Mouse (Mus musculus): ENCODE data around the gene Hdac8. TPM values are rescaled to one million over a fixed set of nuclear protein-coding genes. Genes with fewer than 3 reads are reported as not detected.

The Hdac8 gene
- polyA plus RNA-seq (2012; rRNA removed) = 4.8 and 5.5 TPM in 2 replicates

DNA sequence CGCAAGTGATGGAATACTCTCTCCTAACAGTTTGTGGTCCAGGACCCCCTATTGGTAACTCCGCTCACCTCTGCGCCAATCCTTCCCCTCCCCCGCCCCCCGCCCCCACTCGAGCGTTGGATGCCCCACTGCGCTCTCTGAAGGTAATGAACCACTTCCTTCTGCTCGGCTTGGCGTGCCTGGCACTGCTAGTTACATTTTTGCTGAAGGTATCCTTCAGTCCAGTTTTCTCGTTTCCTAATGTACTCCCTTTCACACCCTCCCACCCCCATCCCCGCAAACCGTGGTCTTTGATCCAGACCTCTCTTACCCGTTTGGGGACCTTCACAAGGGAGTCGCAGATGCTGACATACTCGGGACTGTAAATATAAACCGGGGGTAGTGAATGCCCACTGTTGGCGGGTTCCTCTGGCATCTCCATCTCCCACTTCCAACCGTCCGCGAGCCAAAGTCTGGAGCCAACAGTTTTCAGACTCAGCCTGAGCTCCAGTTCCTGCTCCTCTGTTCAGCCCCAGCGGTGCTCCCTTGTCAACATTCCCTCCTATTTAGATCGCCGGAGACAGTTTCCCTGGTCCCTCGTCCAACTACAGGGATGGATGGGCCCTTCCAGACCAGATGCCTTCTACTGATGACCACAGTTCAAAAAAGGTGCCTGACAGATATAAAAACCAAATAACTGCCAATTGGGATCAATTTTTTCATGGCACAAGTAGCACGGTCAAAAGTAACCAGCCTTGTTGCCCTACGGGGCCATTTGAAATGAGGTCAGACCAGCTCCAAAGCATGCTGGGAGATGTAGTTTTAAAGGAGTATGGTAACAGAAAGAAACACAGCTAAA, at the start of gene Hdac8:
TSS of gene Hdac8 (minus strand) at position 716 of the 838 bp plus-strand sequence.
- Histone ChIP-seq H3K27ac (ENCODE audit: insufficient read depth, low read depth, low read length) (peak within 1 kb of the TSS; percentile 73; the same call in 1 of the 2 replicates), H3K4me1 (ENCODE audit: control insufficient read depth, insufficient read depth, low read length) (no peaks in the 10 kb centered on the region), H3K4me3 (ENCODE audit: insufficient read depth, low read depth, low read length) (peak within 1 kb of the TSS; percentile 99), H3K36me3 (ENCODE audit: control insufficient read depth, insufficient read depth, low read length) (no peaks in the 10 kb centered on the region), H3K27me3 (replicated peaks; ENCODE audit: control insufficient read depth, insufficient read depth, low read length) (no peaks in the 10 kb centered on the region)
- TF ChIP-seq CTCF (conservative IDR thresholded peaks at IDR 0.05; ENCODE audit: insufficient read depth, insufficient read length, low read depth, low read length) = no peak
- no peak for TF ChIP-seq POLR2A (IDR thresholded peaks at IDR 0.05; ENCODE audit: low read depth, low read length)
- 0% methylated on average over 27 of the region's 27 CpGs for WGBS
- DNase-seq = peak; percentile 68

GRCm38 (mm10) chrX:102509205-102509604, 4.0 kb upstream of the Hdac8 start:
- H3K36me3 ChIP-seq (ENCODE audit: control insufficient read depth, insufficient read depth, low read length) = no peaks in the 10 kb centered on the region
- H3K27me3 ChIP-seq (replicated peaks; ENCODE audit: control insufficient read depth, insufficient read depth, low read length) = no peaks in the 10 kb centered on the region
- no peaks in the 10 kb centered on the region for H3K4me1 ChIP-seq (ENCODE audit: control insufficient read depth, insufficient read depth, low read length)
- DNase-seq = peak; percentile 7
- TF ChIP-seq POLR2A (IDR thresholded peaks at IDR 0.05; ENCODE audit: low read depth, low read length) (no peak), CTCF (conservative IDR thresholded peaks at IDR 0.05; ENCODE audit: insufficient read depth, insufficient read length, low read depth, low read length) (no peak)
- no peak overlapping the region for H3K27ac ChIP-seq (ENCODE audit: insufficient read depth, low read depth, low read length)
- no peak overlapping the region for H3K4me3 ChIP-seq (ENCODE audit: insufficient read depth, low read depth, low read length)
- 48% methylated on average over 4 of the region's 4 CpGs for WGBS

- 11% methylated on average over 10 of the region's 10 CpGs for WGBS
- Histone ChIP-seq H3K4me3 (ENCODE audit: insufficient read depth, low read depth, low read length) (peak overlapping the region; percentile 99), H3K4me1 (ENCODE audit: control insufficient read depth, insufficient read depth, low read length) (no peaks in the 10 kb centered on the region), H3K27ac (ENCODE audit: insufficient read depth, low read depth, low read length) (no peak overlapping the region), H3K36me3 (ENCODE audit: control insufficient read depth, insufficient read depth, low read length) (no peaks in the 10 kb centered on the region), H3K27me3 (replicated peaks; ENCODE audit: control insufficient read depth, insufficient read depth, low read length) (no peaks in the 10 kb centered on the region)
- TF ChIP-seq POLR2A (IDR thresholded peaks at IDR 0.05; ENCODE audit: low read depth, low read length) = no peak
- no peak for TF ChIP-seq CTCF (conservative IDR thresholded peaks at IDR 0.05; ENCODE audit: insufficient read depth, insufficient read length, low read depth, low read length)
- no peak for DNase-seq
These were observed 980 bp downstream of the Hdac8 start for GRCm38 (mm10) chrX:102504179-102504578.

- Histone ChIP-seq H3K27me3 (replicated peaks; ENCODE audit: control insufficient read depth, insufficient read depth, low read length) (no peaks in the 10 kb centered on the region), H3K36me3 (ENCODE audit: control insufficient read depth, insufficient read depth, low read length) (no peaks in the 10 kb centered on the region), H3K4me1 (ENCODE audit: control insufficient read depth, insufficient read depth, low read length) (no peaks in the 10 kb centered on the region), H3K4me3 (ENCODE audit: insufficient read depth, low read depth, low read length) (no peak overlapping the region), H3K27ac (ENCODE audit: insufficient read depth, low read depth, low read length) (no peak overlapping the region)
- TF ChIP-seq CTCF (conservative IDR thresholded peaks at IDR 0.05; ENCODE audit: insufficient read depth, insufficient read length, low read depth, low read length) (peak; percentile 32; the same call in 1 of the 2 replicates), POLR2A (IDR thresholded peaks at IDR 0.05; ENCODE audit: low read depth, low read length) (no peak)
- DNase-seq = no peak
- WGBS = 66% methylated on average over 6 of the region's 6 CpGs
These were observed 11.0 kb downstream of the Hdac8 start for GRCm38 (mm10) chrX:102493992-102494730.

DNA sequence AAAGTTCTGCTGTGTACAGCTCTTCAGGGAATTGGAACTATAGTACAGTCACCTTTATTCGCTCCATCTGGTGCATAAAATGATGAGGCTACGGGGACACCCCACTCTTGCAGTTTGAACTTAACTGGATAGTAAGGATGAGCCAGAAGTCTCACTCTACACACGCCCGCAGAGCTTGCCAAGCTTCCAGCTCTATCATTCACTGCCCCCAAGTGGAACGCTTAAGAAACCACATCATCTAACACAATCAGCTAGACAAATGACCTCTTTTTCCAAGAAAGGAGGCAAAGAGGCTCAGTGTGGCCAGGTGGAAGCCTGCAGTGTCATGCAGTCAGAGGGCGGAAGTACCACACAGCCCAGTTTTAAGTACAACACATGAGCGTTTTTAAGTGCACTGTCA, 19.6 kb downstream of the Hdac8 start:
- Histone ChIP-seq H3K4me1 (ENCODE audit: control insufficient read depth, insufficient read depth, low read length) (no peaks in the 10 kb centered on the region), H3K27ac (ENCODE audit: insufficient read depth, low read depth, low read length) (no peak overlapping the region), H3K36me3 (ENCODE audit: control insufficient read depth, insufficient read depth, low read length) (no peaks in the 10 kb centered on the region), H3K4me3 (ENCODE audit: insufficient read depth, low read depth, low read length) (no peak overlapping the region), H3K27me3 (replicated peaks; ENCODE audit: control insufficient read depth, insufficient read depth, low read length) (no peaks in the 10 kb centered on the region)
- WGBS = 77% methylated on average over 7 of the region's 7 CpGs
- no peak for DNase-seq
- TF ChIP-seq POLR2A (IDR thresholded peaks at IDR 0.05; ENCODE audit: low read depth, low read length) = no peak
- no peak for TF ChIP-seq CTCF (conservative IDR thresholded peaks at IDR 0.05; ENCODE audit: insufficient read depth, insufficient read length, low read depth, low read length)

- TF ChIP-seq CTCF (conservative IDR thresholded peaks at IDR 0.05; ENCODE audit: insufficient read depth, insufficient read length, low read depth, low read length) = no peak
- TF ChIP-seq POLR2A (IDR thresholded peaks at IDR 0.05; ENCODE audit: low read depth, low read length) = no peak
- 54% methylated on average over 4 of the region's 4 CpGs for WGBS
- Histone ChIP-seq H3K4me3 (ENCODE audit: insufficient read depth, low read depth, low read length) (no peak overlapping the region), H3K27ac (ENCODE audit: insufficient read depth, low read depth, low read length) (no peak overlapping the region), H3K36me3 (ENCODE audit: control insufficient read depth, insufficient read depth, low read length) (no peaks in the 10 kb centered on the region), H3K27me3 (replicated peaks; ENCODE audit: control insufficient read depth, insufficient read depth, low read length) (no peaks in the 10 kb centered on the region), H3K4me1 (ENCODE audit: control insufficient read depth, insufficient read depth, low read length) (no peaks in the 10 kb centered on the region)
- DNase-seq = no peak
These were observed 25.5 kb downstream of the Hdac8 start for GRCm38 (mm10) chrX:102479665-102480064.

DNA sequence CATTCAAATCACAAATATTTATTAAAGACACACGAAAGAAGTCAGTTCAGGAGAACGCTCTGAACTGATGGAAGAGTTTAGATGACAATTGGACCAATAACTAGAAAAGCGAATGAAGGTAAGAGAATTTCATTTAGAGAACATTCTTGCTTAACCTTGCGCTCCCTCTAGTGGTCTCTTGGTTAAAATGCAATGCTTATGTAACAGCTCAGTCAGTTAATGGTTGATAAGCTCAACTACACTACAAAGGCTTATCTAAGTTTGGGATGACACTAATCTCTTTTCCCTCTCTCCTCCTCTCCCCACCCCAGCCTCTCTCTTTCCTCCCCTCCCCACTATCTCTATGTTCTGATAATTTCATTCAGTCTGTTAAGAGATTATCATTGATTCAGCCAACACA, 26.2 kb downstream of the Hdac8 start:
- Histone ChIP-seq H3K36me3 (ENCODE audit: control insufficient read depth, insufficient read depth, low read length) (no peaks in the 10 kb centered on the region), H3K4me1 (ENCODE audit: control insufficient read depth, insufficient read depth, low read length) (no peaks in the 10 kb centered on the region), H3K4me3 (ENCODE audit: insufficient read depth, low read depth, low read length) (no peak overlapping the region), H3K27me3 (replicated peaks; ENCODE audit: control insufficient read depth, insufficient read depth, low read length) (no peaks in the 10 kb centered on the region), H3K27ac (ENCODE audit: insufficient read depth, low read depth, low read length) (no peak overlapping the region)
- peak; percentile 53 for DNase-seq
- 15% methylated on average over 4 of the region's 4 CpGs for WGBS
- TF ChIP-seq CTCF (conservative IDR thresholded peaks at IDR 0.05; ENCODE audit: insufficient read depth, insufficient read length, low read depth, low read length) (no peak), POLR2A (IDR thresholded peaks at IDR 0.05; ENCODE audit: low read depth, low read length) (no peak)

Data from kidney, adult 2 months (tissue).